Mouse (Mus musculus): ENCODE results near the gene Top1.
A peak's percentile ranks its signal among the peaks of the same experiment; 100 is the strongest.
"Not testable (repeated sequence)": the region's sequence is repeated elsewhere in the genome, so short reads cannot be mapped to it uniquely, and the experiment has no call there.

The Top1 gene

GRCm38 (mm10) chr2:160630872-160631597 is 14.7 kb upstream of the Top1 start:
- DNase-seq (ENCODE audit: low spot score) = no peak

GRCm38 (mm10) chr2:160639911-160640717 is 5.6 kb upstream of the Top1 start:
- DNase-seq (ENCODE audit: low spot score) = no peak

DNA sequence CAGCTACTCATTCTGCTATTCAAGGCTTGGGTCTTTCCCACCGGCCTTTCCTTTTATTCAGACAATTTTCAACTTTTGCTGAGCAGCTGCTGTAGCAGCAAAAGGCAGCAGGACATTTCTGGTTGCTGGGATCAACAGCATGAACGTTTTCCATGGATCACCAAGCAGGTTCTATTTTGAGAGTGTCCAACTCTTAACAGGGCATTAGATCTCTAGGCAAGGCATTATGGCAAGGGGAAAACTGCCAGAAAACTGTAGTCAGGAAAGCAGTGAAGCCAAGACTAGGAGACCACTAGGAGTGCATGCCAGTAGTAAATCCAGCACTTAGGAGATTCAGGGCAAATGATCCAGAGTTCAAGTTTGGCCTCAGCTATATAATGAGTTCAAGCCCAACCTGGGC is 4.5 kb upstream of the Top1 start:
- DNase-seq (ENCODE audit: low spot score) = no peak

GRCm38 (mm10) chr2:160646144-160646844 is 606 bp downstream of the Top1 start:
- peak; percentile 29 for DNase-seq (ENCODE audit: low spot score)

DNA sequence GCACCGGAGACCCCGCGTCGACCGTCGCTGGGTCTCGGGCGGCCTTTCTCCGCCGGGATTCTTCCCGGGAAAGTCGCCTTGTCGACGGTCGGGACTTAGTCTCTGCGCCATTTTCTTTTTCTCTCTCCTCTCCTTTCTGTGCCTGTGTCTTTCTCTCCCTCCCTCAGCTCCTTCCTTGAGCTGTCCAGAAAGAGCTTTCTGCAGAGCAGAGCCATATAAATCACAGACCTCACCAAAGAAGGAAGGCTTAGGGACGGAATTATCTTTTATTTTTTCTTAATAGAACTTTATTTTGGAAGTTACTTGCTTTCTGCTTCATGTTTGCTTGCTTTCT is 1.1 kb downstream of the Top1 start:
- no peak for DNase-seq (ENCODE audit: low spot score)

DNA sequence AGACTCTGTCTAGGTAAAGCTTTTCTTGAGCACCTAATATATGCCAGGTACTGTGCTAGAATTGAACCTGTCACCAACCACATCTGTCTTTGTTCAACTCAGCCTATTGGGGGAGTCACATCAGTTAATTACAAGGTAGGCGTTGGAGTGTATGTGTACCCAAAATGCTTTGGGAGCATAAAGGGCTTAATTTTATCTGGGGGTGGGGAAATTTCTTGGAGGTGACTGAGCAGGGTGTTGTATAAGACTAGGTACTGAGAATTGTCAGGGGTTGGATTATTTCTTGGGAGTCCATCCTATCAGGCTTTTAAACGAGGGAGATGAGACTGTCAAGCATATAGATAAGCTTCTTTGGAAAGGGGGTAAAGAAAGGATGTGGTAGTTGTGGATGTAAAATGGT is 2.4 kb downstream of the Top1 start:
- DNase-seq (ENCODE audit: low spot score) = no peak

DNA sequence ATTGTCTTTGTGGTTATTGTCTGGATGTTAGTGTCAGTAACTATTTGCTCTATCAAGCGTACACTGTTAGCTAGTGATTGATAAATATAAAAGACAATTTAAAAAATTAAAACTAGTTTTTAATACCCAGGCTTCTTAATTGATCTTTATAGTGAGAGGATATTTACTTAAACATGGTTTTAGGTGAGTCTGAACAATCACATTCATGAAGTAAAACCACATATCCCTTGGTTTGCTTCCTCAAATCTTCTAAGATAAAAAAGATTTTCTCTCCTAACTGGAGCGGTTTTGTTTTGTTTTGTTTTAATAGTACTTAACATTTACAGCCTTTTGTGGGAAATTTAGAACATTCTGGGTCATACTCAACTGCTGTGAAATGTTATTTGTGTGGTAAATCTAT is 3.4 kb downstream of the Top1 start:
- no peak for DNase-seq (ENCODE audit: low spot score)

DNA sequence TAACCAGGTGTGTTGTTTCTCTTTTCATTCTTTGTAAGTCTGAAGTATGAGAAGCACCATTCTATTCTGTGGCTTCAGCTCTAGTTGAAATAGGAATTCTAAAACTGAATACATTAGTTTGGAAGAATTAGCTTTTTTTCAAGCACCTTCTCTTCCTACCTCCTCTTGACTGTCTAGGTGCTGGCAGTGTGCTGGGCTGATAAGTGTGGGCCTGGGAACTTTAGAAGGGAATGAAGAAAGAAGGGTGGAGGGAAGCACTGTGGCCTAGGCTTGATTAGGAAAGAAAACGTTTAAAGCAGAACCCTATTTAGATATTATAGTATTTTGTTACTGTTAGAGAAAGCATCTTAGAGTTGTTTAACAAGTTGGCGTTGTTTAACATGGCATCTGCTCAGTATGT is 5.5 kb downstream of the Top1 start:
- no peak for DNase-seq (ENCODE audit: low spot score)

DNA sequence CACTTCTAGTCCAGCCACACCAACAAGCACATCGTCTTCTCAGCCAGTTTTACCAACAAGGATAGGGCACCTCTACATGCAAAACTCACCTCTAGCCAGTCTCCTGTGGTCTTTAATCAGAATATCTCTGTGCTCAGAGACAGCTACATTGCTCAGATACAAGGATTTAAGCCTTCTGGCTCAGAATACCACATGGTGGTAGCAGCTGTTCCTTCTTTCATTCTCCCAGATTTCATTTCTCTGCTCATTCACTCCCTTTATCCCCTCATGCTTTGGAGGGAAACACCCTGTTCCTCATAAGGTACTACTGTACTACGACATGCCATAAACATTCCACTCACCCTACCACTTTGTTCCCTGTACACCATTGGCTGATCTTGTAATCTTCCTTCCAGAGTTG is 7.5 kb downstream of the Top1 start:
- DNase-seq (ENCODE audit: low spot score) = no peak

DNA sequence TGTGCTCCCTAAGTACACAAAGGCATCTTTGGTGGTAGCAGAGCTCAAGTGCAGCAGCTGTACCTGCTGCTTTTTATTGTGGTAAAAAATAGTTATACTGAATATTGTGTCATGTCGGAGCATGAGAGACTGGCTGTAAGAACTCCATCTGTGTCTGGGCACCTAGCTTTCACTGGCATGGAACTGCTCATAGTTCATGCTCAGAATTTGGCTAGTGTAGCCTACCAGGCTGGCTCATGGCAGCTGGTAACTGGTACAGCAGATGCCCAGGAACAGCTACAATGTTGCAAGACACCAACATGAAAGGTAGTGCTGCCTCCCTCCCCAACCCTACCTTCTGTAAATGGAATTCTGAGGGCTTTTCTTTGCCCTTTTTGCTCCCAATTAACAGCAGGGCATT is 9.9 kb downstream of the Top1 start:
- DNase-seq (ENCODE audit: low spot score) = no peak

DNA sequence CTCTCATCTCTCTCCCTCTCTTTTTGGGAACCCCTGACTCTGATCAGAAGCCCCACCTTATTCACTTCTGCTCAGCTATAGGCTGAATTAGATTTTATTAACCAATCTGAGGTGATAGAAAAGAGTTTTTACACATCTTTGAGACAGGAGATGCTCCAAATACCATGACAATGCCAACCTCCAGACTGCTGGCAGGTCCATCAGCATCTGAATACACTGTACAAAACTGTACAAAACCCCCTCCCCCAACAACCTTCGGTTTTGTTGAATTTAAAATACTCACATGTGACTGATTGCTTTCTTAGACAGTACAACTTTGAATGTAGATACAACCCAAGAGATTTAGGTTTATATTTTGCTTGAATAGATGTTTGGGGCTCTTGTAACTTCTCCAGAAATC is 10.5 kb downstream of the Top1 start:
- DNase-seq (ENCODE audit: low spot score) = no peak

DNA sequence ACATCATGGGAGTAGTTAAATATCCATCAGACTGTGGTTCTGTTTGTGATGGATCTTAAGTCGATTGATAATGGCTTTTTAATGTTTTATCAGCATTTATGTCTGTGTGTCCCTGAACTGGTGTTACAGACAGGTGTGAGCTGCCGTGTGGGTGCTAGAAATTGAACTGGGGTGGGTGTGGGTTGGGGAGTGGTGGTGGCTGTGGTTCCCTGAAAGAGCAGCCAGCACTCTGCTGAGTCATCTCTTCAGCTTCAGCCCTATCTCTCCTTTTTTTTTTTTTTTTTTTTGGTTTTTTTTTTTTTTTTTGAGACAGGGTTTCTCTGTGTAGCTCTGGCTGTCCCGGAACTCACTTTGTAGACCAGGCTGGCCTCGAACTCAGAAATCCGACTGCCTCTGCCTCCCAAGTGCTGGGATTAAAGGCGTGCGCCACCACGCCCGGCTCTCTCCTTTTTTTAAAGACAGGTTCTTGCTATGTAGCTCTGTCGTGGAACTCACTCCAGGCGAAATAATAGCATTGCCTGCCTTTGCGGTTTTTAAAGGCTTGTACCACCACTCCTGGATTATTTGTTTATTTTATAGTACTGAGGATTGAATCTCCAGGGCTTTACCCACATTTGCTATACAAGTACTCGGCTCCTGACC is 12.2 kb downstream of the Top1 start:
- no peak for DNase-seq (ENCODE audit: low spot score)

DNA sequence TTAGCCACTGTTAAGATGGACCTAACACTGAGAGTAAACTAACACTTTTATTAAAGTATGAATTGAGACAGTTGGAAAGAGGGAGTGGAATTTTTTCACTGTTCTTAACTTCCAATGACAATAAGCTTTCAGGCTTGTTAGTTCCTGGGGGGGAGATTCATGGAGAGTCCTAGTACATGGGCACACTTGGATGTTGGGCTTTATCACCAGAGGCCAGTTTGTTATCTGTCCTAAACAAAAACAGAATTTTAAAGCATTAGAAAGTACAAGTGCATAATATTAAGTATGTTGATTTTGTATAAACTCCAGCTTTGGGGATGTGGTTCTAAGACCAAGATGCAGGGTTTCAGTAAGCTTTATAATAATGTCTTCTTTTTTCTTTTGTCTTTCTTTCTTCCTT is 13.1 kb downstream of the Top1 start:
- no peak for DNase-seq (ENCODE audit: low spot score)

DNA sequence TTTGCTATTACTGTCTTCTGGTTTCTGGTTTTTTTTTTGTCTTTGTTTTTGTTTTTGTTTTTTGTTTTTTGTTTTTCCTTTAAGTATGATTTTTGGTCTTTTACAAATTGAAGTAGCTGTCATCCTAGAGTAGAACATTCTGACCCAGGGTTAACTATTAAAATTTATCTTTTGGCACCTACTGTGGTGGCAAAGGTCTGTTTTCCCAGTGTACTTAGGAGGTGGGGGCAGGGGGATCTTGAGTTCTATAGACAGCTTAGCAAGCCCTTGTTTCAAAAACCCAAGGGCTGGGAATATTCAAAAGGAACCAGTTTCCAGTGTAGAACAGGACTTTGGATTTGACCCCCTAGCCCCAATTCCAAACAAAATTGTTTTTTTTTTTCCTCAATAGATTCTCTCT is 18.7 kb downstream of the Top1 start:
- DNase-seq (ENCODE audit: low spot score) = no peak

GRCm38 (mm10) chr2:160664986-160665385 is 19.3 kb downstream of the Top1 start:
- not testable (repeated sequence) for DNase-seq (ENCODE audit: low spot score)

GRCm38 (mm10) chr2:160667259-160667658 is 21.6 kb downstream of the Top1 start:
- DNase-seq (ENCODE audit: low spot score) = no peak

GRCm38 (mm10) chr2:160700271-160700670 is 54.6 kb downstream of the Top1 start:
- DNase-seq (ENCODE audit: low spot score) = no peak

GRCm38 (mm10) chr2:160701603-160702002 is 55.9 kb downstream of the Top1 start:
- peak; percentile 34 for DNase-seq (ENCODE audit: low spot score)

DNA sequence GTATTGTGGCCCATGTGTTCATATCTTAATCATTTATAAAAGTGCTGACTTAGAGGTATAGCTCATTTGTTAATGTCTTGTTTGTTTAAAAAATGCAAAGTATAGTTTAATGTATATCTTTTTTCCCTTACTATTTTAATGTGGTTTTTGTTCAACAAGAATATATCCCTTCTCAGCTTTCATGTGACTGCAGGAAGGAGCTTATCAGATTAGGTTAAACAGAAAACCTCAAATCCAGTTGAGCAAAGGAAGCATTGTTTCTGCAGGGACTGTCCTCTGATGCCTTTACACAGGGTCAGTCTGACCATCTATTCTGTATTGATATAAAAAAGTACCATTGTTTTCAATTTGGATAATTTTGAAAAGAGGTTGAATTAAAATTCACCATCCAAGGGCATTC is 57.1 kb downstream of the Top1 start:
- DNase-seq (ENCODE audit: low spot score) = no peak

DNA sequence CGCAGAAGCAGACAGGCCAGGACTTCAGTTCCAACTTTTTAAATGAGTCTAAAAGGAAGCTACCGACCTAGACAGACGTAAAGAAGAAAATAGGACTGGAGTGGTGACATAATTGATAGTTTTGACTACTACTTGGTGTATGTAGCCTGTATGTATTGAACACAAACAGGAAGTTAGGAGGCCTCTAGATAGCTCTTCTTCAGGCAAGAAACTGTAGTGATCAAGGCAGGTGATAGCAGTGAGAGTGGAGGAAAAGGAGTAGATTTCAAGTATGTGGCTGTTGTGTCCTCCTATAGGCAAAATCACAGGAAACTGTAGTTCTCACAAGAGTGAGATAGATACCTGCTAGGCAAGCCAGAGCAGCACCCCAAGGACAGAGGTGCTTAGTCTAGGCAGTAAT is 62.0 kb downstream of the Top1 start:
- no peak for DNase-seq (ENCODE audit: low spot score)

GRCm38 (mm10) chr2:160715463-160716030 is 69.9 kb downstream of the Top1 start:
- DNase-seq (ENCODE audit: low spot score) = no peak

DNA sequence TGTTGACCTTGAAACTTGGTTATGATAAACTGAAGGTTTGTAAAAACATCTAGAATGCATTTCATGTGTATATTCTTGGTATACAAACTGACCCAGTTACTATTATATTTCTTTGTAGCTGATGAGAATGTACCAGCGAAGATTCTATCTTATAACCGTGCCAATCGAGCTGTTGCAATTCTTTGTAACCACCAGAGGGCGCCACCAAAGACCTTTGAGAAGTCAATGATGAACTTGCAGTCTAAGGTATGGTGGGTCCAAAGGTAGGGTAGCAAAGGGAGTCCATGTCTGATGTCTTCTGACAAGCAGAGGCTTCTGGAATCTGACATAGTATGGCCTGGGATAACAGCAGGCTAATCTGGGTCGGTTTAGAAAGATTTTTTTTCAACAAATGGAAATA is 71.6 kb downstream of the Top1 start:
- DNase-seq (ENCODE audit: low spot score) = peak; percentile 65

All from T-cell, adult 2 months (primary cell).